ENCODE assay signal across 9 mouse cellular contexts in genomic region chr14:51738411-51739149, GRCm38 (mm10). TPM values are rescaled to one million over a fixed set of nuclear protein-coding genes. Genes with fewer than 3 reads are reported as not detected.
A peak's percentile ranks its signal among the peaks of the same experiment; 100 is the strongest.
DNase-seq lines count a peak whose midpoint lies in the region; ATAC-seq and TF ChIP-seq lines count a peak whose summit lies in the region.
"Had no signal": no experiment of that assay in that cellular context is flagged by ENCODE, and none has a peak within 500 bp of the region (broad histone marks: within the 10 kb centered on the region; RNA-seq: fewer than 3 reads in every experiment).

No protein-coding gene starts in this region.

- no peaks in the 10 kb centered on the region for H3K9me3 ChIP-seq in kidney, embryonic 14.5 days (ENCODE audit: control insufficient read depth, low read length)
- no peaks in the 10 kb centered on the region for H3K9me3 ChIP-seq in embryonic facial prominence, embryonic 13.5 days
- no peaks in the 10 kb centered on the region for H3K9me3 ChIP-seq in midbrain, postnatal 0 days (ENCODE audit: low read length)

- peaks cover 33% of the 10 kb centered on the region for H3K27me3 ChIP-seq in kidney, embryonic 14.5 days (ENCODE audit: control insufficient read depth, insufficient read depth, low read length)
- H3K27me3 ChIP-seq in kidney, adult 2 months (replicated peaks; ENCODE audit: control insufficient read depth, insufficient read depth, low read length), result no peaks in the 10 kb centered on the region; the same call in 1 of the 2 replicates
- H3K27me3 ChIP-seq in embryonic facial prominence, embryonic 13.5 days, result peaks cover 55% of the 10 kb centered on the region
- peaks cover 41% of the 10 kb centered on the region for H3K27me3 ChIP-seq in midbrain, postnatal 0 days (ENCODE audit: insufficient read depth, low read length)

- no peak overlapping the region for H3K27ac ChIP-seq in kidney, embryonic 14.5 days (ENCODE audit: low read depth, low read length)
- no peak overlapping the region for H3K27ac ChIP-seq in kidney, adult 2 months (ENCODE audit: insufficient read depth, low read depth, low read length)
- H3K27ac ChIP-seq in embryonic facial prominence, embryonic 13.5 days, result no peak overlapping the region
- H3K27ac ChIP-seq in midbrain, postnatal 0 days (ENCODE audit: low read depth, low read length), result no peak overlapping the region

- 4% methylated on average over 29 of the region's 29 CpGs for WGBS in kidney, embryonic 14.5 days
- WGBS in kidney, adult 2 months, result 3% methylated on average over 29 of the region's 29 CpGs
- WGBS in embryonic facial prominence, embryonic 13.5 days, result 3% methylated on average over 29 of the region's 29 CpGs
- 1% methylated on average over 29 of the region's 29 CpGs for WGBS in midbrain, postnatal 0 days

- no peak for TF ChIP-seq POLR2A in kidney, adult 2 months (IDR thresholded peaks at IDR 0.05; ENCODE audit: low read depth, low read length)

- peak; percentile 33; the same call in 1 of the 2 replicates for ATAC-seq in kidney, embryonic 14.5 days (ENCODE audit: low FRiP score, low TSS enrichment)
- no peak for ATAC-seq in embryonic facial prominence, embryonic 13.5 days (ENCODE audit: insufficient number of reproducible peaks, insufficient read depth, low FRiP score, low TSS enrichment, low read depth)
- peak; percentile 49 for ATAC-seq in midbrain, postnatal 0 days (ENCODE audit: low FRiP score)
- no peak for ATAC-seq in erythroblast, adult 5-6 weeks (replicated peaks; ENCODE audit: low FRiP score, poor library complexity, severe bottlenecking)

- no peaks in the 10 kb centered on the region for H3K36me3 ChIP-seq in kidney, embryonic 14.5 days (ENCODE audit: control insufficient read depth, insufficient read depth, low read length)
- H3K36me3 ChIP-seq in kidney, adult 2 months (ENCODE audit: control insufficient read depth, insufficient read depth, low read length), result no peaks in the 10 kb centered on the region
- no peaks in the 10 kb centered on the region for H3K36me3 ChIP-seq in embryonic facial prominence, embryonic 13.5 days
- H3K36me3 ChIP-seq in midbrain, postnatal 0 days (ENCODE audit: insufficient read depth, low read length), result no peaks in the 10 kb centered on the region

- no peak overlapping the region for H3K9ac ChIP-seq in kidney, embryonic 14.5 days (ENCODE audit: low read depth, low read length)
- 0 out of 2 replicates have a peak overlapping the region, but pooled peaks have one; percentile 7 for H3K9ac ChIP-seq in embryonic facial prominence, embryonic 13.5 days
- H3K9ac ChIP-seq in midbrain, postnatal 0 days (replicated peaks; ENCODE audit: low read length, poor library complexity, severe bottlenecking), result no peak overlapping the region

- no peak for TF ChIP-seq CTCF in kidney, adult 2 months (conservative IDR thresholded peaks at IDR 0.05; ENCODE audit: insufficient read depth, insufficient read length, low read depth, low read length)
- no peak for TF ChIP-seq CTCF in midbrain, postnatal 0 days (IDR thresholded peaks at IDR 0.05)

- DNase-seq in kidney, adult 2 months, result no peak
- peak; percentile 15 for DNase-seq in layer of hippocampus, adult 11-12 months (ENCODE audit: low spot score)
- DNase-seq in midbrain, postnatal 0 days (ENCODE audit: low spot score), result no peak
- DNase-seq in thymus, postnatal 4 days, result no peak
- DNase-seq in lung, postnatal 10 days, result no peak

- peak overlapping the region; percentile 40 for H3K4me2 ChIP-seq in kidney, embryonic 14.5 days (replicated peaks; ENCODE audit: low read depth, low read length)
- H3K4me2 ChIP-seq in embryonic facial prominence, embryonic 13.5 days, result peak overlapping the region; percentile 88
- H3K4me2 ChIP-seq in midbrain, postnatal 0 days (ENCODE audit: low read depth, low read length, poor library complexity, severe bottlenecking), result peak overlapping the region; percentile 75

- H3K4me1 ChIP-seq in kidney, embryonic 14.5 days (ENCODE audit: control insufficient read depth, insufficient read depth, low read length), result peaks cover 8% of the 10 kb centered on the region
- H3K4me1 ChIP-seq in kidney, adult 2 months (ENCODE audit: control insufficient read depth, insufficient read depth, low read length), result no peaks in the 10 kb centered on the region
- peaks cover 27% of the 10 kb centered on the region for H3K4me1 ChIP-seq in embryonic facial prominence, embryonic 13.5 days
- no peaks in the 10 kb centered on the region for H3K4me1 ChIP-seq in midbrain, postnatal 0 days (ENCODE audit: insufficient read depth, low read length)

- H3K4me3 ChIP-seq in kidney, embryonic 14.5 days (ENCODE audit: low read length), result peak overlapping the region; percentile 37
- H3K4me3 ChIP-seq in kidney, adult 2 months (ENCODE audit: insufficient read depth, low read depth, low read length), result no peak overlapping the region
- peak overlapping the region; percentile 50 for H3K4me3 ChIP-seq in embryonic facial prominence, embryonic 13.5 days
- H3K4me3 ChIP-seq in midbrain, postnatal 0 days (ENCODE audit: low read depth, low read length), result peak overlapping the region; percentile 30

RNA-seq across cellular contexts. Expression of gene Gm5800, which starts 21.6 kb away (rescaled TPM):
- not detected in 2 replicates for polyA plus RNA-seq in kidney, embryonic 14.5 days (2014; fragmentation: Nextera tagmentation; extraction: Ambion mirVana)
- not detected in 2 replicates for polyA plus RNA-seq in kidney, adult 2 months (2012; rRNA removed)
- polyA plus RNA-seq in embryonic facial prominence, embryonic 13.5 days (2015; fragmentation: Nextera tagmentation; extraction: Ambion mirVana), result not detected in 2 replicates
- total RNA-seq in midbrain, postnatal 0 days (2014; rRNA removed), result not detected in 2 replicates
- polyA plus RNA-seq in midbrain, postnatal 0 days (2015; fragmentation: Nextera tagmentation; extraction: Ambion mirVana), result not detected in 2 replicates
- total RNA-seq in erythroblast, adult 5-6 weeks (2015; ENCODE audit: low replicate concordance), result not detected in 2 replicates
- total RNA-seq in erythroblast, adult 5-6 weeks (2017; ENCODE audit: low replicate concordance), result not detected in 2 replicates
- total RNA-seq: hematopoietic stem cell, adult 5-6 weeks had no signal

RNA-seq across cellular contexts. Expression of gene Ang4, which starts 34.8 kb away (rescaled TPM):
- not detected in 2 replicates for polyA plus RNA-seq in kidney, embryonic 14.5 days (2014; fragmentation: Nextera tagmentation; extraction: Ambion mirVana)
- not detected in 2 replicates for polyA plus RNA-seq in kidney, adult 2 months (2012; rRNA removed)
- polyA plus RNA-seq in embryonic facial prominence, embryonic 13.5 days (2015; fragmentation: Nextera tagmentation; extraction: Ambion mirVana), result not detected in 2 replicates
- total RNA-seq in midbrain, postnatal 0 days (2014; rRNA removed), result not detected in 2 replicates
- not detected in 2 replicates for polyA plus RNA-seq in midbrain, postnatal 0 days (2015; fragmentation: Nextera tagmentation; extraction: Ambion mirVana)
- not detected in 2 replicates for total RNA-seq in erythroblast, adult 5-6 weeks (2015; ENCODE audit: low replicate concordance)
- not detected in 2 replicates for total RNA-seq in erythroblast, adult 5-6 weeks (2017; ENCODE audit: low replicate concordance)
- total RNA-seq: hematopoietic stem cell, adult 5-6 weeks had no signal

RNA-seq across cellular contexts. Expression of gene Gm17079, which starts 43.3 kb away (rescaled TPM):
- not detected in 2 replicates for polyA plus RNA-seq in kidney, embryonic 14.5 days (2014; fragmentation: Nextera tagmentation; extraction: Ambion mirVana)
- not detected in 2 replicates for polyA plus RNA-seq in kidney, adult 2 months (2012; rRNA removed)
- not detected in 2 replicates for polyA plus RNA-seq in embryonic facial prominence, embryonic 13.5 days (2015; fragmentation: Nextera tagmentation; extraction: Ambion mirVana)
- not detected in 2 replicates for total RNA-seq in midbrain, postnatal 0 days (2014; rRNA removed)
- not detected in 2 replicates for polyA plus RNA-seq in midbrain, postnatal 0 days (2015; fragmentation: Nextera tagmentation; extraction: Ambion mirVana)
- not detected in 2 replicates for total RNA-seq in erythroblast, adult 5-6 weeks (2015; ENCODE audit: low replicate concordance)
- 0.68 TPM in 1 of 2 replicates, not detected in the other for total RNA-seq in erythroblast, adult 5-6 weeks (2017; ENCODE audit: low replicate concordance)
- total RNA-seq: hematopoietic stem cell, adult 5-6 weeks had no signal

Comparison
In these comparisons a context has a peak if more than half of its experiments do, and no peak if none do; other contexts are left out.
1. ATAC-seq: peak in kidney, embryonic 14.5 days (single experiment) and midbrain, postnatal 0 days (single experiment); none in embryonic facial prominence, embryonic 13.5 days (single experiment) and erythroblast, adult 5-6 weeks (single experiment).
2. Peak in every context shown above with its lines, with median percentiles within 50 percentile points of each other: H3K4me2 ChIP-seq.